Mouse (Mus musculus) cerebellum, adult 2 months (tissue): Measurements from ENCODE around the gene Col20a1. TPM values are rescaled to one million over a fixed set of nuclear protein-coding genes. Genes with fewer than 3 reads are reported as not detected.

ENCODE experiments used
- DNase-seq, 2 experiments: peaks; one replicate each; pipeline ENCODE4 v3.0.0; 2021
- H3K27ac ChIP-seq: fragments of 200-500 bp; 2 replicates; pipeline ENCODE4 v1.5.1; 2012; ENCODE audit warnings: low read length, control low read depth, inconsistent platforms; ENCODE audit not compliant: insufficient read depth
- H3K27me3 ChIP-seq: fragments of 200-500 bp; 2 replicates; pipeline ENCODE4 v1.6.1; 2012; ENCODE audit warnings: inconsistent platforms, mild to moderate bottlenecking, low read length, moderate library complexity; ENCODE audit not compliant: control insufficient read depth, insufficient read depth
- H3K4me1 ChIP-seq: fragments of 200-500 bp; 2 replicates; pipeline ENCODE4 v1.6.1; 2011; ENCODE audit warnings: low read length; ENCODE audit not compliant: control insufficient read depth, insufficient read depth
- H3K4me3 ChIP-seq: fragments of 200-500 bp; replicated peaks from 2 replicates; pipeline ENCODE3; 2011; ENCODE audit warnings: mild to moderate bottlenecking, low read depth, low read length, control low read depth; ENCODE audit not compliant: insufficient read depth
- CTCF ChIP-seq: fragments of 200-500 bp; IDR thresholded peaks from 2 replicates; pipeline ENCODE4 v1.5.1; 2011; ENCODE audit warnings: low read depth, mild to moderate bottlenecking, control low read depth, low read length, moderate library complexity, borderline replicate concordance; ENCODE audit not compliant: insufficient read depth
- POLR2A ChIP-seq: fragments of 200-500 bp; IDR thresholded peaks from 2 replicates; pipeline ENCODE4 v1.6.1; 2011; ENCODE audit warnings: low read length, control low read depth, borderline replicate concordance; ENCODE audit not compliant: insufficient read depth
- WGBS: fragments of 180-500 bp; shearing (Covaris S2); methylation state at CpG from one replicate; pipeline ENCODE4 v1.1.7; 2018; 5-methylcytosine and 5-hydroxymethylcytosine counted together
- polyA plus RNA-seq: library from polyadenylated mRNA; depleted of rRNA; stranded (reverse); fragments of >200 nt; gene quantifications from 2 replicates; pipeline ENCODE4 v1.2.3, GENCODE M21; 2012; rRNA removed

Col20a1 gene
- polyA plus RNA-seq, 1 experiment, result 2.6 TPM

- H3K27me3 ChIP-seq, result no peaks in the 10 kb centered on the region
- H3K4me3 ChIP-seq, result no peak overlapping the region
- TF ChIP-seq CTCF (no peak), POLR2A (no peak)
- no peak for DNase-seq
- H3K4me1 ChIP-seq, result no peaks in the 10 kb centered on the region
- H3K27ac ChIP-seq, result no peak overlapping the region
- WGBS, result 85% methylated on average over 3 of the region's 3 CpGs
These were observed 71.9 kb downstream of the Col20a1 start for GRCm38 (mm10) chr2:181058193-181058592.

GRCm38 (mm10) chr2:181060127-181060526 is 73.8 kb downstream of the Col20a1 start:
- Histone ChIP-seq H3K27ac (no peak overlapping the region), H3K4me1 (no peaks in the 10 kb centered on the region), H3K27me3 (no peaks in the 10 kb centered on the region), H3K4me3 (no peak overlapping the region)
- TF ChIP-seq CTCF, result peak; percentile 99
- TF ChIP-seq POLR2A, result no peak
- DNase-seq, result peak; percentile 79 to 88
- WGBS, result 5% methylated on average over 5 of the region's 5 CpGs

GRCm38 (mm10) chr2:181065827-181066226 is 79.5 kb downstream of the Col20a1 start:
- Histone ChIP-seq H3K4me3 (no peak overlapping the region), H3K27ac (no peak overlapping the region), H3K4me1 (no peaks in the 10 kb centered on the region), H3K27me3 (no peaks in the 10 kb centered on the region)
- DNase-seq, result no peak
- TF ChIP-seq CTCF (no peak), POLR2A (no peak)
- whole genome bisulfite sequencing, result 56% methylated on average over 4 of the region's 4 CpGs

Other genes with a start within 250 kb of the Col20a1 start
- 0.06 TPM in 1 of 2 replicates, not detected in the other for gene Bhlhe23, start 209.6 kb upstream of the Col20a1 start, polyA plus RNA-seq
- 52.3 and 59.7 TPM in 2 replicates for gene Ythdf1, start 65.6 kb upstream of the Col20a1 start, polyA plus RNA-seq
- gene Birc7, start 57.5 kb upstream of the Col20a1 start, polyA plus RNA-seq, result 1.0 TPM in 2 replicates
- 64.1 and 75.2 TPM in 2 replicates for gene Nkain4, start 31.8 kb upstream of the Col20a1 start, polyA plus RNA-seq
- gene Arfgap1, start 19.3 kb upstream of the Col20a1 start, polyA plus RNA-seq, result 118 and 122 TPM in 2 replicates
- gene Chrna4, start 57.0 kb downstream of the Col20a1 start, polyA plus RNA-seq, result 10.1 and 14.4 TPM in 2 replicates
- 115 and 125 TPM in 2 replicates for gene Kcnq2, start 148.8 kb downstream of the Col20a1 start, polyA plus RNA-seq
- 1,226 and 1,413 TPM in 2 replicates for gene Eef1a2, start 170.5 kb downstream of the Col20a1 start, polyA plus RNA-seq
- gene Ppdpf, start 200.7 kb downstream of the Col20a1 start, polyA plus RNA-seq, result 110 and 111 TPM in 2 replicates
- gene Ptk6, start 216.3 kb downstream of the Col20a1 start, polyA plus RNA-seq, result 0.03 and 0.07 TPM in 2 replicates
- gene Srms, start 226.7 kb downstream of the Col20a1 start, polyA plus RNA-seq, result 0.41 and 0.46 TPM in 2 replicates
- gene Fndc11, start 233.5 kb downstream of the Col20a1 start, polyA plus RNA-seq, result 0.46 TPM in 1 of 2 replicates, not detected in the other